Mouse (Mus musculus) kidney, postnatal 4 days (tissue): ENCODE data around the gene Fnip2.

Experiments used
- DNase-seq, 2 experiments: peaks; one replicate each; pipeline ENCODE4 v3.0.0; 2021; ENCODE audit warnings: mixed read lengths in 2 of 2

The Fnip2 gene

DNA sequence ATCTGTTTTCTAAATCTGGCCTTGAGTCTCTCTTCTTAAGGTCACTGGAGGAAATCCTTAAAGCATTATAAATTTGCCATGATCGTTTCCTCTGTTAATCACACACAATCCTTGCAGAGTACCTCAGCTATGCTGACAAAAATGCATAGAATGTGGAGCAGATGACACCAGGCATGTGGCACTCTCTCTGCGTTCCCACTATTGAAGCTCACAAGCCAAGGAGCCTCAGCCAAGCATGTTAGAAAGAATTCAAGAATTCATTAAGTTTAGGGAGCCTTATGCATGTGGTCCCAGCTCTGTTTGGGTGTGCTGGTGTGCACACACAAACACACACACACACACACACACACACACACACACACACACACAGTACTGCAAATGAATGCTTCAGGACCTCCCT, 155.9 kb downstream of the Fnip2 start:
- no peak for DNase-seq

- peak in 1 of 2 experiments; percentile 15 for DNase-seq
Measured at GRCm38 (mm10) chr3:79410629-79410995, 157.0 kb downstream of the Fnip2 start.

DNA sequence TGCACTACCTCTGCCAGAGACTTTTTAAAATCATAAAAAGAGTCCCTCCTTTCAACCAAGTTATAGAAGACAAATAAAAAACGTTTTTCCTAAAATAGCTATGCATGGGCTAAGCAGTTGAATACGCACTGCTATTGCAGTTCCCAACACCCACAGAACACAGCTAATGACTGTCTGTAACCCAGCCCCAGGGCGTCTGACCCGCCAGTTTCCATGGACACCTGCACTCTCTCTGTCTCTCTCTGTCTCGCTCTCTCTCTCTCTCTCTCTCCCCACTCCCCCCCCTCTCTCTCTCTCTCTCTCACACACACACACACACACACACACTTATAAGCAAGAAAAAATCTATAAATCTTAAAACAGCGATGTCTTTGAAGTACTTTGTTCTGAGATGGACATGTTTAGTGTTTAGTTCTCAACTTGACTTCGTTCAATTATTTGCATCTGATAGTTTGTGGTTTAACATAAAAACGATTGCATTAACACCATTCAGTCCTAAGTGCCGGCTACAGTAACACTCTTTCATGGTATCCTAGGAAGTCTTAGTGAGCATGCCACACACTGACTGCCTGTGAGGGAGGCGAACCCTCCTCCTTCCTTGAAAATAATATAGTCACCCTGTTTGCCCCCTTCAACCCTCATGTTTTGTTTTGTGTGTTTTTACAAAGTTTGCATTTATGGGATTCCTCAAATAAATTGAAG, 157.5 kb downstream of the Fnip2 start:
- DNase-seq = peak in 1 of 2 experiments; percentile 12

DNA sequence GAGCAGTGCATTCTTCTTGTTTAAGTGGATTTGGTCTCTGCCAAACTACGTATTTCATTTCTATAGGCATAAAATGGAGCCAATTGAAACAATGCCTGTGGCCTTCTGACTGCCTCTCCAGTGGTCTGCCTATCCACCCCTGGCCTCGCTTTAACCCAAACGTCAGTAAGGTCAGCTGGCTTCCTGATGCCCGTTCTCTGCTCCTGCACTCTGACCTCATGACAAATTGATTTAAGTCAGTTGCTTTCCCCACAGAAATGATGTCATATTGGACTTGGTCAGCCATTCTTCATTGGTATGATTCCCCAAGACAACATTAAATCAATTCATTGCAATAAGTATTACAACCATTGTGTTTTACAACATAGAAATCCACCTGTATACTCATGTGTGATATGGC, 159.1 kb downstream of the Fnip2 start:
- DNase-seq = peak; percentile 25 to 50
